Mouse (Mus musculus) forebrain, postnatal 0 days (tissue): ENCODE data around the gene Atg4c. TPM values are rescaled to one million over a fixed set of nuclear protein-coding genes. Genes with fewer than 3 reads are reported as not detected.

Source experiments
- ATAC-seq: fragments of 200-750 bp; cut with Nextera tagmentation; 2 replicates; pipeline ENCODE4 v1.8.0; 2017; ENCODE audit warnings: mild to moderate bottlenecking, moderate library complexity
- DNase-seq: peaks from one replicate; pipeline ENCODE4 v3.0.0-alpha.2; 2015
- H3K27ac ChIP-seq: fragments of 300-500 bp; sonication (generic); 2 replicates; pipeline ENCODE4 v1.5.1; 2014; ENCODE audit warnings: low read depth, mild to moderate bottlenecking, antibody characterized with exemption, low read length, moderate library complexity, mixed read lengths
- H3K27me3 ChIP-seq: fragments of 300-500 bp; sonication (generic); 2 replicates; pipeline ENCODE4 v1.6.1; 2014; ENCODE audit warnings: mild to moderate bottlenecking, low read length, mixed read lengths; ENCODE audit not compliant: insufficient read depth
- H3K36me3 ChIP-seq: fragments of 300-500 bp; sonication (generic); 2 replicates; pipeline ENCODE4 v1.6.1; 2014; ENCODE audit warnings: mild to moderate bottlenecking, moderate library complexity; ENCODE audit not compliant: insufficient read depth
- H3K4me1 ChIP-seq: fragments of 300-500 bp; sonication (generic); 2 replicates; pipeline ENCODE4 v1.6.1; 2014; ENCODE audit warnings: antibody characterized with exemption; ENCODE audit not compliant: insufficient read depth
- H3K4me2 ChIP-seq: fragments of 300-500 bp; sonication (generic); 2 replicates; pipeline ENCODE4 v1.6.1; 2014; ENCODE audit warnings: low read depth, mild to moderate bottlenecking, moderate library complexity
- H3K4me3 ChIP-seq: fragments of 300-500 bp; sonication (generic); 2 replicates; pipeline ENCODE4 v1.5.1; 2014; ENCODE audit warnings: low read depth, low read length, mixed read lengths
- H3K9ac ChIP-seq: fragments of 300-500 bp; sonication (generic); 2 replicates; pipeline ENCODE4 v1.6.1; 2014; ENCODE audit warnings: mild to moderate bottlenecking
- H3K9me3 ChIP-seq: fragments of 300-500 bp; sonication (generic); 2 replicates; pipeline ENCODE4 v1.6.1; 2016; ENCODE audit warnings: low read length
- CTCF ChIP-seq: sonication (generic); IDR thresholded peaks from 2 replicates; pipeline ENCODE4 v1.5.1; 2016; ENCODE audit warnings: antibody characterized with exemption, control low read depth, low read depth
- WGBS: fragments of 180-500 bp; shearing (Covaris S2); extraction: QIAGEN DNeasy Blood & Tissue Kit; methylation state at CpG from one replicate; pipeline ENCODE4 v1.1.7; 2014; 5-methylcytosine and 5-hydroxymethylcytosine counted together
- polyA plus RNA-seq: library from polyadenylated mRNA; unstranded; fragments of >200 nt; fragmentation: Nextera tagmentation; extraction: Ambion mirVana; gene quantifications from 2 replicates; pipeline ENCODE4 v1.2.1, GENCODE M21; 2015
- total RNA-seq: library from RNA; depleted of rRNA; stranded (reverse); fragments of >200 nt; gene quantifications from 2 replicates; pipeline ENCODE4 v1.2.3, GENCODE M21; 2014

Gene Atg4c
- total and polyA plus RNA-seq, 2 experiments from 2014 or later = 9.7 to 14.4 TPM

- Histone ChIP-seq H3K27ac (no peak overlapping the region), H3K27me3 (no peaks in the 10 kb centered on the region), H3K4me1 (no peaks in the 10 kb centered on the region), H3K9ac (no peak overlapping the region), H3K9me3 (no peaks in the 10 kb centered on the region), H3K4me2 (no peak overlapping the region), H3K4me3 (no peak overlapping the region), H3K36me3 (no peaks in the 10 kb centered on the region)
- 96% methylated on average over 6 of the region's 6 CpGs for WGBS
- TF ChIP-seq CTCF = no peak
- DNase-seq (no peak), ATAC-seq (no peak)
Measured at GRCm38 (mm10) chr4:99205773-99206172, 12.0 kb downstream of the Atg4c start.

DNA sequence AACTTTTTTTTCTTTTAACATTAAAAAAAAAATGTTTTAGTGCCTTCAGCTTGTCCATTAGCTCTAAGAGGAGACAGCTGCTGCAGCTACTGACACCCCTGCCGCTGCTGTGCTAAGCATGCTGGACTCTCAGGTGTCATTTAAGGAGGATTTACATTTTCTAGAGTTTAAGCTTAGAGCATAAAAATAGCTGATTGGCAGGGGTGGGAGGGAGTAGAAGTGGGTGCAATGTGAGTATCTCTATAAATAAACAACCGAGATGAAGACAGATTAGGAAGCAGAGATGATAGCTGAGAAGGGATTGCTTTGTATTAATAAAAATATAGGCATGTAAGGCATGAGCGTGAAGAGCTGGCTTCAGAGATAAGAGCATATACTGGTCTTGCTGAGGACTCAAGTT lies 12.6 kb downstream of the Atg4c start:
- Histone ChIP-seq H3K4me3 (no peak overlapping the region), H3K9me3 (no peaks in the 10 kb centered on the region), H3K27me3 (no peaks in the 10 kb centered on the region), H3K27ac (no peak overlapping the region), H3K4me2 (no peak overlapping the region), H3K36me3 (no peaks in the 10 kb centered on the region), H3K4me1 (no peaks in the 10 kb centered on the region), H3K9ac (no peak overlapping the region)
- no peak for TF ChIP-seq CTCF
- DNase-seq (no peak), ATAC-seq (no peak)
- WGBS = 69% methylated on average over 3 of the region's 3 CpGs

- H3K27me3 ChIP-seq = no peaks in the 10 kb centered on the region
- no peaks in the 10 kb centered on the region for H3K9me3 ChIP-seq
- no peak for TF ChIP-seq CTCF
- no peak for ATAC-seq
- H3K4me3 ChIP-seq = no peak overlapping the region
- no peak overlapping the region for H3K4me2 ChIP-seq
- no peak overlapping the region for H3K27ac ChIP-seq
- H3K36me3 ChIP-seq = peaks cover 10% of the 10 kb centered on the region; the same call in 1 of the 2 replicates
- H3K9ac ChIP-seq = no peak overlapping the region
- H3K4me1 ChIP-seq = no peaks in the 10 kb centered on the region
- WGBS = 91% methylated on average over 9 of the region's 9 CpGs
- DNase-seq = no peak
Measured at GRCm38 (mm10) chr4:99210087-99210486, 16.4 kb downstream of the Atg4c start.

DNA sequence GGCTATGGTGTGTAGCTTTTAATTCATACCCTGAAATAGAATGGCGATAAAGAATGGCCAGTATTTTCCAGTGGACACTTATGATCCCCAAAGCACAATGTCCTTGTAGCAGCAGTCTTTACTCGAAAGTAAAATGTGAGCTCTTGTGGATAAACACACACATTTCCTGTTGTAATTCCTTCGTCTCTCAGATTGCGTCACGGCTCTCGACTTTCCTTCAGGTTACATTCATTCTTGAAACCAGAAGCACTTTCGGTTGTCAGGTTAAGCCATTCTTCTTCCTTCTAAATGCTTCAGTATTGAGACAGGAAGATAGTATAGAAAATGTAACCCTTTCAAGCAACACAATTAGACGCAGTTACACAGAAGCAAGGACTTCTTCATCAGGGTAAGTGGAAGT lies 17.9 kb downstream of the Atg4c start:
- H3K27ac ChIP-seq = no peak overlapping the region
- H3K4me3 ChIP-seq = no peak overlapping the region
- no peaks in the 10 kb centered on the region for H3K4me1 ChIP-seq
- ATAC-seq (no peak), DNase-seq (no peak)
- no peak overlapping the region for H3K9ac ChIP-seq
- H3K36me3 ChIP-seq = peaks cover 10% of the 10 kb centered on the region
- TF ChIP-seq CTCF = no peak
- no peak overlapping the region for H3K4me2 ChIP-seq
- H3K9me3 ChIP-seq = no peaks in the 10 kb centered on the region
- no peaks in the 10 kb centered on the region for H3K27me3 ChIP-seq
- WGBS = 85% methylated on average over 8 of the region's 8 CpGs

- Histone ChIP-seq H3K27ac (no peak overlapping the region), H3K4me1 (no peaks in the 10 kb centered on the region), H3K4me2 (no peak overlapping the region), H3K27me3 (no peaks in the 10 kb centered on the region), H3K9ac (no peak overlapping the region), H3K36me3 (peaks cover 10% of the 10 kb centered on the region), H3K4me3 (no peak overlapping the region), H3K9me3 (no peaks in the 10 kb centered on the region)
- WGBS = 85% methylated on average over 4 of the region's 4 CpGs
- no peak for TF ChIP-seq CTCF
- ATAC-seq (no peak), DNase-seq (no peak)
Measured at GRCm38 (mm10) chr4:99213123-99213522, 19.4 kb downstream of the Atg4c start.

GRCm38 (mm10) chr4:99222221-99222620 lies 28.5 kb downstream of the Atg4c start:
- TF ChIP-seq CTCF = no peak
- Histone ChIP-seq H3K4me2 (no peak overlapping the region), H3K27ac (no peak overlapping the region), H3K4me3 (no peak overlapping the region), H3K4me1 (no peaks in the 10 kb centered on the region), H3K9me3 (no peaks in the 10 kb centered on the region), H3K27me3 (no peaks in the 10 kb centered on the region), H3K9ac (no peak overlapping the region), H3K36me3 (peaks cover 21% of the 10 kb centered on the region)
- 70% methylated on average over 8 of the region's 8 CpGs for WGBS
- ATAC-seq (no peak), DNase-seq (no peak)

- ATAC-seq (no peak), DNase-seq (no peak)
- H3K27me3 ChIP-seq = no peaks in the 10 kb centered on the region
- H3K4me1 ChIP-seq = no peaks in the 10 kb centered on the region
- WGBS = 92% methylated on average over 2 of the region's 2 CpGs
- no peak overlapping the region for H3K4me2 ChIP-seq
- TF ChIP-seq CTCF = no peak
- peaks cover 21% of the 10 kb centered on the region for H3K36me3 ChIP-seq
- no peaks in the 10 kb centered on the region for H3K9me3 ChIP-seq
- H3K9ac ChIP-seq = no peak overlapping the region
- no peak overlapping the region for H3K4me3 ChIP-seq
- no peak overlapping the region for H3K27ac ChIP-seq
Measured at GRCm38 (mm10) chr4:99224790-99225189, 31.1 kb downstream of the Atg4c start.

GRCm38 (mm10) chr4:99227226-99227625 lies 33.5 kb downstream of the Atg4c start:
- Histone ChIP-seq H3K4me2 (no peak overlapping the region), H3K4me3 (no peak overlapping the region), H3K4me1 (no peaks in the 10 kb centered on the region), H3K9me3 (no peaks in the 10 kb centered on the region), H3K36me3 (peaks cover 9% of the 10 kb centered on the region), H3K9ac (no peak overlapping the region), H3K27me3 (no peaks in the 10 kb centered on the region), H3K27ac (no peak overlapping the region)
- ATAC-seq (no peak), DNase-seq (no peak)
- WGBS = 90% methylated on average over 6 of the region's 6 CpGs
- TF ChIP-seq CTCF = no peak
